Mouse (Mus musculus): ENCODE measurements at regions not wholly inside any gene's neighbourhood (a gene's known extent, or its start where the extent isn't known, plus 50 kb on each side); places are given as distances from the start of the nearest gene placed in this dataset.

GRCm38 (mm10) chrX:166803246-166803645 is 217.7 kb upstream of the Egfl6 start:
- TF ChIP-seq POLR2A (IDR thresholded peaks at IDR 0.05; ENCODE audit: borderline replicate concordance, low read depth, low read length) (no peak), CTCF (IDR thresholded peaks at IDR 0.05; ENCODE audit: low read depth, low read length) (no peak)
